Mouse (Mus musculus) adrenal gland, postnatal 36 days (tissue): ENCODE data around the gene H2al1a. TPM values are rescaled to one million over a fixed set of nuclear protein-coding genes. Genes with fewer than 3 reads are reported as not detected.
"Not testable (repeated sequence)": the region's sequence is repeated elsewhere in the genome, so short reads cannot be mapped to it uniquely, and the experiment has no call there.

ENCODE experiments used
- DNase-seq, 2 experiments: peaks; one replicate each; pipeline ENCODE4 v3.0.0; 2021; ENCODE audit warnings: mixed read lengths in 1 of 2
- long read RNA-seq, 2 experiments: library from polyadenylated mRNA; stranded (forward); transcript quantifications; one replicate each; pipeline ENCODE4 v2.0.0; 2021; ENCODE audit warnings: borderline sequencing depth in 2 of 2
- total RNA-seq, 2 experiments: library from RNA; stranded (reverse); gene quantifications; 2 replicates each; pipeline ENCODE4 v1.2.3; 2021

H2al1a gene
- not detected for total RNA-seq
- long read RNA-seq, experiment 1, result 0 reads
- long read RNA-seq, experiment 2, result 0 reads

GRCm38 (mm10) chrX:11298957-11299356 is at the start of gene H2al1a:
Gene H2al1a (plus strand): TSS chrX:11299257.
- DNase-seq, result not testable (repeated sequence)

- DNase-seq, result no peak
These were observed 48.9 kb upstream of the H2al1a start for GRCm38 (mm10) chrX:11250155-11250554.

GRCm38 (mm10) chrX:11254062-11254461 is 45.0 kb upstream of the H2al1a start:
- peak; percentile 6 to 11 for DNase-seq

GRCm38 (mm10) chrX:11254521-11255207 is 44.4 kb upstream of the H2al1a start:
- no peak for DNase-seq

GRCm38 (mm10) chrX:11255564-11256360 is 43.3 kb upstream of the H2al1a start:
- DNase-seq, result no peak

GRCm38 (mm10) chrX:11264918-11265317 is 34.1 kb upstream of the H2al1a start:
- DNase-seq, result no peak

- peak in 1 of 2 experiments; percentile 4 for DNase-seq
These were observed 31.3 kb upstream of the H2al1a start for GRCm38 (mm10) chrX:11267791-11268190.

- DNase-seq, result peak; percentile 9 to 28
These were observed 30.0 kb upstream of the H2al1a start for GRCm38 (mm10) chrX:11269074-11269473.

GRCm38 (mm10) chrX:11273190-11273589 is 25.9 kb upstream of the H2al1a start:
- no peak for DNase-seq

- no peak for DNase-seq
These were observed 22.0 kb upstream of the H2al1a start for GRCm38 (mm10) chrX:11277083-11277482.

GRCm38 (mm10) chrX:11280741-11281140 is 18.3 kb upstream of the H2al1a start:
- DNase-seq, result no peak

- peak; percentile 1 to 11 for DNase-seq
These were observed 10.7 kb upstream of the H2al1a start for GRCm38 (mm10) chrX:11288306-11288882.

- no peak for DNase-seq
These were observed 9.8 kb upstream of the H2al1a start for GRCm38 (mm10) chrX:11289244-11289643.

- not testable (repeated sequence) for DNase-seq
These were observed 3.1 kb downstream of the H2al1a start, which contains the start of gene H2al1b for GRCm38 (mm10) chrX:11302132-11302531. Gene H2al1b (plus strand): TSS chrX:11302432.

- not testable (repeated sequence) for DNase-seq
These were observed 6.3 kb downstream of the H2al1a start, which contains the start of gene H2al1c for GRCm38 (mm10) chrX:11305355-11305754. Gene H2al1c (plus strand): TSS chrX:11305655.

GRCm38 (mm10) chrX:11308524-11308923 is 9.5 kb downstream of the H2al1a start, which contains the start of gene H2al1d:
Gene H2al1d (plus strand): TSS chrX:11308824.
- not testable (repeated sequence) for DNase-seq

GRCm38 (mm10) chrX:11311634-11312033 is 12.6 kb downstream of the H2al1a start, which contains the start of gene H2al1e:
Gene H2al1e (plus strand): TSS chrX:11311934.
- DNase-seq, result not testable (repeated sequence)

- not testable (repeated sequence) for DNase-seq
These were observed 15.8 kb downstream of the H2al1a start, which contains the start of gene H2al1f for GRCm38 (mm10) chrX:11314858-11315257. Gene H2al1f (plus strand): TSS chrX:11315158.

- DNase-seq, result not testable (repeated sequence)
These were observed 18.9 kb downstream of the H2al1a start, which contains the start of gene H2al1g for GRCm38 (mm10) chrX:11317956-11318355. Gene H2al1g (plus strand): TSS chrX:11318256.

- not testable (repeated sequence) for DNase-seq
These were observed 22.1 kb downstream of the H2al1a start, which contains the start of gene H2al1h for GRCm38 (mm10) chrX:11321192-11321591. Gene H2al1h (plus strand): TSS chrX:11321492.

- not testable (repeated sequence) for DNase-seq
These were observed 25.3 kb downstream of the H2al1a start, which contains the start of gene H2al1i for GRCm38 (mm10) chrX:11324359-11324758. Gene H2al1i (plus strand): TSS chrX:11324659.

- DNase-seq, result not testable (repeated sequence)
These were observed 28.5 kb downstream of the H2al1a start, which contains the start of gene H2al1j for GRCm38 (mm10) chrX:11327522-11327921. Gene H2al1j (plus strand): TSS chrX:11327822.
